Mouse (Mus musculus): ENCODE measurements at regions not wholly inside any gene's neighbourhood (a gene's known extent, or its start where the extent isn't known, plus 50 kb on each side); places are given as distances from the start of the nearest gene placed in this dataset.

DNA sequence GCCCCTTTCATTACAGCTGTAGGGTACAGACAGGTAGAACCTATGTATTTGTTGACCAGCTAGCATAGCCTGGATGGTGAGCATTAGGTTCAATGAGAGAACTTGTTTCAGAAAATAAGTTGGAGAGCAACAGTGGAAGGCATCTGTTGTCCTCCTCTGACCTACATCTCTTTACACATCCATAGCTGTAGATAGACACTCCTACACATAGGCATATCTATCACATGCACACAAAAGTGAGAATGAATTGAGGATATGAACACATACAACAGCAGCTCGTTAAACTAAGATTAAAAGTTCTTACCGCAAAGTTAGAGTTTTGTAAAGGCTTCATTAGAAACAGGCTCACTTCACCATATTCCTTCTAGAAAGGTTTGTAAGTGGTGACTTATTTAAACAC lies 198.1 kb downstream of the Col12a1 start:
- Histone ChIP-seq H3K9me3 (ENCODE audit: control insufficient read depth, low read length) (no peaks in the 10 kb centered on the region), H3K36me3 (replicated peaks; ENCODE audit: control insufficient read depth, insufficient read depth) (no peaks in the 10 kb centered on the region), H3K4me1 (replicated peaks; ENCODE audit: control insufficient read depth, insufficient read depth, low read length) (no peaks in the 10 kb centered on the region), H3K4me2 (replicated peaks) (no peak overlapping the region), H3K4me3 (replicated peaks; ENCODE audit: low read length) (no peak overlapping the region), H3K9ac (no peak overlapping the region), H3K27ac (no peak overlapping the region), H3K27me3 (ENCODE audit: control insufficient read depth, insufficient read depth, low read length) (no peaks in the 10 kb centered on the region)
- DNase-seq (ENCODE audit: low spot score) (no peak), ATAC-seq (ENCODE audit: low FRiP score) (no peak)
- WGBS, result 97% methylated on average over 2 of the region's 2 CpGs

DNA sequence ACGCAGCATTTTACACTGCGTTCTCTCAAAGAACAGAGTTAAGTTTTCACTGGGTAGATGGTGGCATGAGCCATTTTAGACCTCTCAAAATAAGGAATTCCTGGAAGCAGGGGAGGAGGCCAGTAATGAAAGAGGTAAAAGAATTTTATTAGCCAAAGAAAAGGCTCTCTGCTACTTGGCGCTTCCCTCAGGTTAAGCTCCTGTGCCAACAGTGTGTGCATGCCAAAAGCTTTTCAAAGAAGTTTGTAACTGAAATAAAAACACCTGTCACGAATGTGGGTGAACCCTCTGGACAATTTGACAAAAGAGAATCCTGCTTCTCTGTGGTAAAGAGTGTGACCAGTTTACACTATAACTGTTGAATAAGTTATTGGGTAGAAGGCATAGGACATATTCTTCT lies 195.6 kb downstream of the Col12a1 start:
- Histone ChIP-seq H3K27ac (no peak overlapping the region), H3K4me3 (replicated peaks; ENCODE audit: low read length) (no peak overlapping the region), H3K4me2 (replicated peaks) (no peak overlapping the region), H3K27me3 (ENCODE audit: control insufficient read depth, insufficient read depth, low read length) (no peaks in the 10 kb centered on the region), H3K9ac (no peak overlapping the region), H3K4me1 (replicated peaks; ENCODE audit: control insufficient read depth, insufficient read depth, low read length) (no peaks in the 10 kb centered on the region), H3K9me3 (ENCODE audit: control insufficient read depth, low read length) (no peaks in the 10 kb centered on the region), H3K36me3 (replicated peaks; ENCODE audit: control insufficient read depth, insufficient read depth) (no peaks in the 10 kb centered on the region)
- no peak for ATAC-seq (ENCODE audit: low FRiP score)
- WGBS, result 82% methylated on average over 4 of the region's 4 CpGs
- no peak for DNase-seq (ENCODE audit: low spot score)

DNA sequence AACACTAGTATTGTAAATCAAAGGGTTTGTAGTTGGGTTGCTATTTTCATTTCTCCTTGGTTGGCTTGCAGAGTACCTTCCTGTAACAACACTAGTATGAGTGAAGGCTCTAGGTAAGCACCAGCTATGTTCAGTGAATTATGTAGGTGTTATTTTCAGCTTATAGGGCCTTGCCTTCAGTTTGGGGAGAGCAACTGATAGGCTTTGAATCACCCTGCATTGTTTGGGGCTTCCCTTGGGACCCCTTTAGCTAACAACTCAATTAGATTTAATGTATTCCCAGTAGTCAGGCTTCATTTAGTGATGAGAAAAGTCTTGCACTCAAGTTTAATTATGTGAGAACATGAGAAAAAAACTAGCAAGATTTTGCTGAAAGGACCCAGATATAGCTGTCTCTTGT lies 193.6 kb downstream of the Col12a1 start:
- H3K27ac ChIP-seq, result no peak overlapping the region
- no peaks in the 10 kb centered on the region for H3K4me1 ChIP-seq (replicated peaks; ENCODE audit: control insufficient read depth, insufficient read depth, low read length)
- no peaks in the 10 kb centered on the region for H3K27me3 ChIP-seq (ENCODE audit: control insufficient read depth, insufficient read depth, low read length)
- no peak overlapping the region for H3K4me3 ChIP-seq (replicated peaks; ENCODE audit: low read length)
- no peak overlapping the region for H3K9ac ChIP-seq
- DNase-seq (ENCODE audit: low spot score), result no peak
- no peaks in the 10 kb centered on the region for H3K9me3 ChIP-seq (ENCODE audit: control insufficient read depth, low read length)
- H3K36me3 ChIP-seq (replicated peaks; ENCODE audit: control insufficient read depth, insufficient read depth), result no peaks in the 10 kb centered on the region
- no peak overlapping the region for H3K4me2 ChIP-seq (replicated peaks)
- ATAC-seq (ENCODE audit: low FRiP score), result no peak

- no peaks in the 10 kb centered on the region for H3K36me3 ChIP-seq (replicated peaks; ENCODE audit: control insufficient read depth, insufficient read depth)
- ATAC-seq (ENCODE audit: low FRiP score) (no peak), DNase-seq (ENCODE audit: low spot score) (no peak)
- H3K4me3 ChIP-seq (replicated peaks; ENCODE audit: low read length), result no peak overlapping the region
- H3K9me3 ChIP-seq (ENCODE audit: control insufficient read depth, low read length), result no peaks in the 10 kb centered on the region
- H3K27ac ChIP-seq, result no peak overlapping the region
- H3K4me1 ChIP-seq (replicated peaks; ENCODE audit: control insufficient read depth, insufficient read depth, low read length), result no peaks in the 10 kb centered on the region
- no peak overlapping the region for H3K9ac ChIP-seq
- H3K27me3 ChIP-seq (ENCODE audit: control insufficient read depth, insufficient read depth, low read length), result no peaks in the 10 kb centered on the region
- 79% methylated on average over 6 of the region's 6 CpGs for WGBS
- H3K4me2 ChIP-seq (replicated peaks), result no peak overlapping the region
Measured at GRCm38 (mm10) chr9:79526390-79526789, 192.2 kb downstream of the Col12a1 start.

- no peaks in the 10 kb centered on the region for H3K9me3 ChIP-seq (ENCODE audit: control insufficient read depth, low read length)
- ATAC-seq (ENCODE audit: low FRiP score), result no peak
- H3K4me2 ChIP-seq (replicated peaks), result no peak overlapping the region
- H3K27me3 ChIP-seq (ENCODE audit: control insufficient read depth, insufficient read depth, low read length), result no peaks in the 10 kb centered on the region
- 56% methylated on average over 3 of the region's 3 CpGs for WGBS
- no peaks in the 10 kb centered on the region for H3K4me1 ChIP-seq (replicated peaks; ENCODE audit: control insufficient read depth, insufficient read depth, low read length)
- no peak for DNase-seq (ENCODE audit: low spot score)
- H3K9ac ChIP-seq, result no peak overlapping the region
- no peaks in the 10 kb centered on the region for H3K36me3 ChIP-seq (replicated peaks; ENCODE audit: control insufficient read depth, insufficient read depth)
- no peak overlapping the region for H3K4me3 ChIP-seq (replicated peaks; ENCODE audit: low read length)
- H3K27ac ChIP-seq, result no peak overlapping the region
Measured at GRCm38 (mm10) chr9:79527331-79527730, 191.3 kb downstream of the Col12a1 start.
